Mouse (Mus musculus) adrenal gland, postnatal 36 days (tissue): ENCODE data around the gene Ranbp2. TPM values are rescaled to one million over a fixed set of nuclear protein-coding genes. Genes with fewer than 3 reads are reported as not detected.

Experiments
- DNase-seq, 2 experiments: peaks; one replicate each; pipeline ENCODE4 v3.0.0; 2021; ENCODE audit warnings: mixed read lengths in 1 of 2
- long read RNA-seq, 2 experiments: library from polyadenylated mRNA; stranded (forward); transcript quantifications; one replicate each; pipeline ENCODE4 v2.0.0; 2021; ENCODE audit warnings: borderline sequencing depth in 2 of 2
- total RNA-seq, 2 experiments: library from RNA; stranded (reverse); gene quantifications; 2 replicates each; pipeline ENCODE4 v1.2.3; 2021

The Ranbp2 gene
- total RNA-seq = 10 to 100 TPM; 80.4 to 85.1 TPM
- long read RNA-seq, experiment 1, partial matches to known transcripts = 4 of 7 reads
- long read RNA-seq, experiment 1, other reads (novel, unspliced or antisense) = 3 of 7 reads
- long read RNA-seq, experiment 2, partial matches to known transcripts = 2 of 2 reads
- long read RNA-seq, experiment 2, other reads (novel, unspliced or antisense) = 0 of 2 reads

GRCm38 (mm10) chr10:58446384-58447279 lies at the start of gene Ranbp2:
Ranbp2 (plus strand) TSS chr10:58446920.
- DNase-seq = peak; percentile 98 to 99

- no peak for DNase-seq
Observed at GRCm38 (mm10) chr10:58398941-58399340, 47.8 kb upstream of the Ranbp2 start.

- no peak for DNase-seq
Observed at GRCm38 (mm10) chr10:58401838-58402237, 44.9 kb upstream of the Ranbp2 start.

GRCm38 (mm10) chr10:58404639-58405038 lies 42.1 kb upstream of the Ranbp2 start:
- no peak for DNase-seq

- no peak for DNase-seq
Observed at GRCm38 (mm10) chr10:58405285-58405948, 41.3 kb upstream of the Ranbp2 start.

GRCm38 (mm10) chr10:58405949-58406305 lies 40.8 kb upstream of the Ranbp2 start:
- DNase-seq = peak; percentile 17 to 23

GRCm38 (mm10) chr10:58412331-58412730 lies 34.4 kb upstream of the Ranbp2 start:
- DNase-seq = no peak

- DNase-seq = no peak
Observed at GRCm38 (mm10) chr10:58412852-58413251, 33.9 kb upstream of the Ranbp2 start.

GRCm38 (mm10) chr10:58416702-58417101 lies 30.0 kb upstream of the Ranbp2 start:
- no peak for DNase-seq

GRCm38 (mm10) chr10:58418290-58418971 lies 28.3 kb upstream of the Ranbp2 start:
- DNase-seq = no peak

GRCm38 (mm10) chr10:58427930-58428329 lies 18.8 kb upstream of the Ranbp2 start:
- DNase-seq = no peak

GRCm38 (mm10) chr10:58445850-58446249 lies 870 bp upstream of the Ranbp2 start:
- peak in 1 of 2 experiments; percentile 6 for DNase-seq

GRCm38 (mm10) chr10:58447280-58447781 lies 611 bp downstream of the Ranbp2 start:
- DNase-seq = no peak

- DNase-seq = no peak
Observed at GRCm38 (mm10) chr10:58451575-58451974, 4.9 kb downstream of the Ranbp2 start.

GRCm38 (mm10) chr10:58452185-58452584 lies 5.5 kb downstream of the Ranbp2 start:
- no peak for DNase-seq

- DNase-seq = no peak
Observed at GRCm38 (mm10) chr10:58459896-58460295, 13.2 kb downstream of the Ranbp2 start.

- DNase-seq = no peak
Observed at GRCm38 (mm10) chr10:58477086-58477755, 30.5 kb downstream of the Ranbp2 start.

GRCm38 (mm10) chr10:58478071-58478578 lies 31.4 kb downstream of the Ranbp2 start:
- no peak for DNase-seq

- no peak for DNase-seq
Observed at GRCm38 (mm10) chr10:58479954-58480490, 33.3 kb downstream of the Ranbp2 start.

- no peak for DNase-seq
Observed at GRCm38 (mm10) chr10:58491031-58491430, 44.3 kb downstream of the Ranbp2 start.

- DNase-seq = no peak
Observed at GRCm38 (mm10) chr10:58495637-58496036, 48.9 kb downstream of the Ranbp2 start.
